Mouse (Mus musculus): ENCODE data around the gene Tpcn1.

Gene Tpcn1

GRCm38 (mm10) chr5:120579898-120580626 is 8.4 kb downstream of the Tpcn1 start:
- in situ Hi-C loops (cut with MseI, MboI), result no loop called here

GRCm38 (mm10) chr5:120579211-120579897 is 9.1 kb downstream of the Tpcn1 start:
- in situ Hi-C loops (cut with MseI, MboI), result no loop called here

GRCm38 (mm10) chr5:120578504-120579081 is 9.9 kb downstream of the Tpcn1 start:
- in situ Hi-C loops (cut with MseI, MboI), result no loop called here

GRCm38 (mm10) chr5:120577935-120578441 is 10.5 kb downstream of the Tpcn1 start:
- in situ Hi-C loops (cut with MseI, MboI), result no loop called here

- in situ Hi-C loops (cut with MseI, MboI), result no loop called here
Measured at GRCm38 (mm10) chr5:120576781-120577301, 11.6 kb downstream of the Tpcn1 start.

GRCm38 (mm10) chr5:120574469-120575063 is 13.9 kb downstream of the Tpcn1 start:
- in situ Hi-C loops (cut with MseI, MboI), result no loop called here

GRCm38 (mm10) chr5:120571056-120571740 is 17.3 kb downstream of the Tpcn1 start:
- in situ Hi-C loops (cut with MseI, MboI), result no loop called here

- in situ Hi-C loops (cut with MseI, MboI), result no loop called here
Measured at GRCm38 (mm10) chr5:120570289-120570897, 18.1 kb downstream of the Tpcn1 start.

GRCm38 (mm10) chr5:120569791-120570190 is 18.7 kb downstream of the Tpcn1 start:
- in situ Hi-C loops (cut with MseI, MboI), result no loop called here

GRCm38 (mm10) chr5:120568964-120569363 is 19.5 kb downstream of the Tpcn1 start:
- in situ Hi-C loops (cut with MseI, MboI), result no loop called here

GRCm38 (mm10) chr5:120568336-120568768 is 20.1 kb downstream of the Tpcn1 start:
- in situ Hi-C loops (cut with MseI, MboI), result no loop called here

GRCm38 (mm10) chr5:120567761-120568211 is 20.7 kb downstream of the Tpcn1 start:
- in situ Hi-C loops (cut with MseI, MboI), result no loop called here

- in situ Hi-C loops (cut with MseI, MboI), result no loop called here
Measured at GRCm38 (mm10) chr5:120567253-120567701, 21.2 kb downstream of the Tpcn1 start.

- in situ Hi-C loops (cut with MseI, MboI), result no loop called here
Measured at GRCm38 (mm10) chr5:120566681-120567252, 21.7 kb downstream of the Tpcn1 start.

GRCm38 (mm10) chr5:120566101-120566500 is 22.4 kb downstream of the Tpcn1 start:
- in situ Hi-C loops (cut with MseI, MboI), result no loop called here

GRCm38 (mm10) chr5:120565171-120565905 is 23.1 kb downstream of the Tpcn1 start:
- in situ Hi-C loops (cut with MseI, MboI), result no loop called here

GRCm38 (mm10) chr5:120563914-120564311 is 24.6 kb downstream of the Tpcn1 start:
- in situ Hi-C loops (cut with MseI, MboI), result no loop called here

GRCm38 (mm10) chr5:120562956-120563913 is 25.2 kb downstream of the Tpcn1 start:
- in situ Hi-C loops (cut with MseI, MboI), result no loop called here
